Mouse (Mus musculus) midbrain, embryonic 14.5 days (tissue): ENCODE data around the gene Mtor. TPM values are rescaled to one million over a fixed set of nuclear protein-coding genes. Genes with fewer than 3 reads are reported as not detected.
A peak's percentile ranks its signal among the peaks of the same experiment; 100 is the strongest.

Experiments
- ATAC-seq: fragments of 200-750 bp; cut with Nextera tagmentation; 2 replicates; pipeline ENCODE4 v1.8.0; 2017; ENCODE audit warnings: moderate number of reproducible peaks, moderate library complexity; ENCODE audit not compliant: low FRiP score, low TSS enrichment
- DNase-seq: peaks from one replicate; pipeline ENCODE4 v3.0.0-alpha.2; 2015
- H3K27ac ChIP-seq: fragments of 300-500 bp; sonication (generic); replicated peaks from 2 replicates; pipeline ENCODE4 v1.5.1; 2014; ENCODE audit warnings: mild to moderate bottlenecking, low read depth, low read length, moderate library complexity
- H3K27me3 ChIP-seq: fragments of 300-500 bp; sonication (generic); 2 replicates; pipeline ENCODE4 v1.6.1; 2014; ENCODE audit warnings: low read length, control low read depth, mixed read lengths; ENCODE audit not compliant: control insufficient read depth, insufficient read depth
- H3K36me3 ChIP-seq: fragments of 300-500 bp; sonication (generic); 2 replicates; pipeline ENCODE4 v1.6.1; 2014; ENCODE audit warnings: low read length, control low read depth; ENCODE audit not compliant: control insufficient read depth, insufficient read depth
- H3K4me1 ChIP-seq: fragments of 300-500 bp; sonication (generic); 2 replicates; pipeline ENCODE4 v1.6.1; 2014; ENCODE audit warnings: mild to moderate bottlenecking, antibody characterized with exemption, low read length, control low read depth; ENCODE audit not compliant: control insufficient read depth, insufficient read depth
- H3K4me2 ChIP-seq: fragments of 300-500 bp; sonication (generic); 2 replicates; pipeline ENCODE4 v1.6.1; 2014; ENCODE audit warnings: mild to moderate bottlenecking, low read length, moderate library complexity
- H3K4me3 ChIP-seq: fragments of 300-500 bp; sonication (generic); replicated peaks from 2 replicates; pipeline ENCODE4 v1.5.1; 2014; ENCODE audit warnings: low read depth, low read length
- H3K9ac ChIP-seq: fragments of 300-500 bp; sonication (generic); replicated peaks from 2 replicates; pipeline ENCODE4 v1.6.1; 2014; ENCODE audit warnings: mild to moderate bottlenecking, low read length, moderate library complexity
- H3K9me3 ChIP-seq: fragments of 300-500 bp; sonication (generic); 2 replicates; pipeline ENCODE4 v1.6.1; 2016; ENCODE audit warnings: low read length, control low read depth, mixed read lengths; ENCODE audit not compliant: control insufficient read depth
- WGBS: fragments of 180-500 bp; shearing (Covaris S2); extraction: QIAGEN DNeasy Blood & Tissue Kit; methylation state at CpG from one replicate; pipeline ENCODE4 v1.1.7; 2014; 5-methylcytosine and 5-hydroxymethylcytosine counted together
- polyA plus RNA-seq: library from polyadenylated mRNA; unstranded; fragments of >200 nt; fragmentation: Nextera tagmentation; extraction: Ambion mirVana; gene quantifications from 2 replicates; pipeline ENCODE4 v1.2.1, GENCODE M21; 2014

Mtor gene
- polyA plus RNA-seq, 1 experiment from 2014 or later: 34.8 TPM

GRCm38 (mm10) chr4:148604141-148604540 is 155.7 kb downstream of the Mtor start:
- 78% methylated on average over 7 of the region's 7 CpGs for WGBS
- Histone ChIP-seq H3K4me2 (no peak overlapping the region), H3K9me3 (no peaks in the 10 kb centered on the region), H3K36me3 (peaks cover 3% of the 10 kb centered on the region; the same call in 1 of the 2 replicates), H3K9ac (no peak overlapping the region), H3K4me3 (no peak overlapping the region), H3K27me3 (no peaks in the 10 kb centered on the region), H3K27ac (no peak overlapping the region), H3K4me1 (no peaks in the 10 kb centered on the region)
- DNase-seq: no peak
- ATAC-seq: no peak

GRCm38 (mm10) chr4:148604541-148605165 is 156.2 kb downstream of the Mtor start:
- WGBS: 88% methylated on average over 3 of the region's 3 CpGs
- no peak overlapping the region for H3K4me3 ChIP-seq
- H3K9ac ChIP-seq: no peak overlapping the region
- no peaks in the 10 kb centered on the region for H3K4me1 ChIP-seq
- H3K4me2 ChIP-seq: no peak overlapping the region
- peaks cover 3% of the 10 kb centered on the region; the same call in 1 of the 2 replicates for H3K36me3 ChIP-seq
- H3K27me3 ChIP-seq: no peaks in the 10 kb centered on the region
- no peaks in the 10 kb centered on the region for H3K9me3 ChIP-seq
- DNase-seq (peak; percentile 79), ATAC-seq (0 out of 2 replicates have a peak, but pooled peaks have one; percentile 29)
- H3K27ac ChIP-seq: no peak overlapping the region

Other genes with a start within 250 kb of the Mtor start
- 10.6 and 11.8 TPM in 2 replicates for gene Disp3, start 160.6 kb upstream of the Mtor start, polyA plus RNA-seq
- 14.7 and 15.9 TPM in 2 replicates for gene Ubiad1, start 3.8 kb upstream of the Mtor start, polyA plus RNA-seq
- 0.26 and 0.41 TPM in 2 replicates for gene Angptl7, start 51.8 kb downstream of the Mtor start, polyA plus RNA-seq
- 76.5 and 93.2 TPM in 2 replicates for gene Exosc10, start 109.8 kb downstream of the Mtor start, polyA plus RNA-seq
- gene Srm, start 142.9 kb downstream of the Mtor start, polyA plus RNA-seq: 146 and 171 TPM in 2 replicates
- 0.51 and 1.00 TPM in 2 replicates for gene Masp2, start 153.9 kb downstream of the Mtor start, polyA plus RNA-seq
- 105 and 106 TPM in 2 replicates for gene Tardbp, start 178.4 kb downstream of the Mtor start, polyA plus RNA-seq
- gene Gm572, start 194.7 kb downstream of the Mtor start, polyA plus RNA-seq: not detected in 2 replicates